Mouse (Mus musculus): ENCODE measurements around the gene Mnat1.
"Not testable (repeated sequence)": the region's sequence is repeated elsewhere in the genome, so short reads cannot be mapped to it uniquely, and the experiment has no call there.

The Mnat1 gene

GRCm38 (mm10) chr12:73147236-73147635 is 23.7 kb downstream of the Mnat1 start:
- peak; percentile 99 for DNase-seq (ENCODE audit: low read depth, low spot score)

GRCm38 (mm10) chr12:73151038-73151437 is 27.5 kb downstream of the Mnat1 start:
- DNase-seq (ENCODE audit: low read depth, low spot score): not testable (repeated sequence)

- no peak for DNase-seq (ENCODE audit: low read depth, low spot score)
Measured at GRCm38 (mm10) chr12:73154150-73154549, 30.6 kb downstream of the Mnat1 start.

DNA sequence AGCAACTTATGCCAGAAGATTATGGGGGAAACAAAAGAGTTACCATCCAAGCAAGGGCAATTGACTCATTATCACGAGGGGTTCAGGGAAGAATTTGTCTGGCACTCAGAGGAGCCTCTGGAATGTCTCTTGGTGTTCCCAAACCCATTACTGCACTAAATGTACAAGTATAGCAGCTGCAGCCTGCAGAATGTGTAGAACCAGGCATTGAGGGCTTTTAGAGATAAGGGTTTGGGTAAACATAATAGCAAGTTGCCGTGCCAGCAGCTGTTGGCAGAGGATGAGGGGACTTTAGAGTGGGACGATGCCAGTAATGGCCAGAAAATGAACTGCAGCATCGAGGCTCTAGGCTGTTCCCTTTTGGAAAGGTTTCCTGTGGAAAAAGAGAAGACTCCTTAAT is 36.8 kb downstream of the Mnat1 start:
- DNase-seq (ENCODE audit: low read depth, low spot score): peak; percentile 31

DNA sequence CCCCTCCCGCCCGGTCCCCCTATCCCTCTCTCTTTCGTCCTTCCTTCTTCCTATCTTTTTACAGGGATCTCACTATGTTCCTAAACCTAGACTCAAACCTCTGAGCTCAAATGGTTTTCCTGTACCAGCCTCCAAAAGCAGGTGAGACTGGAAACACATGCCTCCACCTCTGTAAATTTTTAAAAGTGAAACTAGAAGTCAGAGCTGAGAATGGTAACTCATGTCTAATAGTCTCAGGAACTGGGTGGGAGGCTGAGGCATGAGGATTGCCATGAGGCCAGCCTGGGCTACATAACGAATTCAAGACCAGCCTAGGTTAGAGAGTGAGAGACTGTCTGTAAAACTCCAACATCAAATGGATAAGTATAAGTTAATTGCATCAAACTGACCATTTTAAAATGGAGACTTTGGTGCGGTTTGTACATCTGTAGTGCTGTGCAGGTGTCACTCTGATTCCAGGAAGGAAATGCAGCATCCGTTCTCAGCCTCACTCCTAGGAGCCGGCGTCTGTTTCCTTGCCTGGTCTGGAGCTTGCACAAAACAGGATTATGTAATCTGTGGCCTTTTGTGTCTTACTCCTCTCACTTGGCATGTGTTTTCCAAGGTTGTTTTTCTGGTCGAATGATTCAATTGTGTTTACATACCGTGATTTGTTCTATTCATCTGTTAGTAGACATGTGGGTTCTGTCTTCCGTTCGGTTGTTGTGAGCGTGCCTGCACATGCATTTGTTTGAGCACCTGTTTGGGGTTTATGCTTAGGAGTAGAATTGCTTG is 39.1 kb downstream of the Mnat1 start:
- no peak for DNase-seq (ENCODE audit: low read depth, low spot score)

DNA sequence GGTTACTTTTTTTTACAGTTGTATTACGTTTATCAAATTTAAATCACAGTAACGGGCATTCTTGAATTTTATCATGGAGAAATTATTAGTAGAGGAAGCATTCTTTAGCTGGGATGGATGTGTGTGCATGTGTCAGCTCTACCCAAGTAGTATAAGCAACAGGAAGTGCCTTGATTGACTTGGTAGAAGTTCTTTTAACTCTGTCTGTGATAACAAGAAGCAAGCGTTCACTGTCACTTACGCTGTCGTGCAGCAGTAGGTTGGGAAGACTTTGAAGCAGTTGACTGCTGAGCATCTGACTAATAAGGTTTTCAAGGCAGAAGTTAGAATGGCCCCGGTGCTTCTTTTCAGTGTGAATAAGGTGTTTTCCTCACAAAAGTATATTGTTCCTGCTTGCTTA is 47.3 kb downstream of the Mnat1 start:
- DNase-seq (ENCODE audit: low read depth, low spot score): no peak

DNA sequence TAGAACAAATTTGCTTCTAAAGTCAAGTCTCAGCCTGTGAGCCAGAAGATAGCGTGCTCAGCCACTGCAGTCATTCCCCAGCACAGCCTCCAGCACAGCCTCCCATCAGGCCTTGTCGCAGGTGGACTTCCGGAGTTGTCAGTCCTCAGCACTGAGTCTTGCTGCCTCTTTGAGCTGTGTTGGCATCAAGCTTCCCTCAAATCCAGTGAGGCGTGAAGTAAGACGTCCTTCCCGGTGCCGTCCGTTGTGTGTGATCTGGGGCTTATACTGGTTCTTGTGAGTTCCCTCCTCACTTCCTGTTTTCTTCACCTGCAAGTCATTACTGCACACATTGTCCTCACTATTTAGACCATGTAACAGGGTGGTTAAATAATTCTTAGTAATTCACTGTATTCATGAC is 60.4 kb downstream of the Mnat1 start:
- no peak for DNase-seq (ENCODE audit: low read depth, low spot score)

GRCm38 (mm10) chr12:73197363-73197762 is 73.8 kb downstream of the Mnat1 start:
- no peak for DNase-seq (ENCODE audit: low read depth, low spot score)

DNA sequence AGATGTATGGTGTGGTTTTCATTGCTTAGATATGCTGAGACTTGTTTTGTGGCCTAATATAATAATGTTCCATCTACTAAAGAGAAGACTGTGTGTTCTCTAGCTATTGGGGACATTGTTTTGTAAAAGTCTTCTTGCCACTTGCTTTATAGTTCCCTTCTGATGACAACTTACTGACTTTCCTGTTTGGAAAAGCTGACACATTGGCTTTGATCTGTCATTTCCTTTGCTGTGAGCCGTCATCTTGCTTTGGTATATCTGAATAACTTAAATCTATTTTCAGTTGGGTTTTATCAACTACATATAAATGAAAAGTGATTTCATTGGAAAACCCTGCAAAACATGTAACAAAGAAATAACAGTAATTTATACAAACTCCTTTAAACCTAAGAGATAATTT is 74.9 kb downstream of the Mnat1 start:
- DNase-seq (ENCODE audit: low read depth, low spot score): no peak

GRCm38 (mm10) chr12:73199375-73199774 is 75.9 kb downstream of the Mnat1 start:
- DNase-seq (ENCODE audit: low read depth, low spot score): no peak

- peak; percentile 83 for DNase-seq (ENCODE audit: low read depth, low spot score)
Measured at GRCm38 (mm10) chr12:73201587-73201986, 78.1 kb downstream of the Mnat1 start.

GRCm38 (mm10) chr12:73205710-73206649 is 82.5 kb downstream of the Mnat1 start:
- DNase-seq (ENCODE audit: low read depth, low spot score): no peak

DNA sequence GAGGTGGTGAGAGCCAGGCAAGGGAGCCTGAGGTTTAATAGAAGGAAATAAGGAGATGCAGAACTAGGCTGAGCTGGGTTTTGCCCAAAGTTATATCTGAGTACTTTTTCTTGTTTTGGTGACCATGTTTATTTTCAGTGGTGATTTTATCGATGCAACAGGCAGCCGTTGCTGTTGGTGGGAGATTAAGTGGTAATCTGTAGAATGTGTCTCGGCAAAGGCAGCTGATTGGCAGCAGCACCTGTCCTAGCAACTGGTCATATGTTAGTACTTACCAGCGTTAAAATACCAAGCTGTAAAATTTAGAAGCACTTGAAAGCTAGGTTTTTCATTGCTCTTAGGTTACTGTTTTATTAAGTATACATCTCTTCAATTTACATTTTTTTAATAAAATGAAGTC is 83.5 kb downstream of the Mnat1 start:
- no peak for DNase-seq (ENCODE audit: low read depth, low spot score)

- no peak for DNase-seq (ENCODE audit: low read depth, low spot score)
Measured at GRCm38 (mm10) chr12:73207461-73207860, 83.9 kb downstream of the Mnat1 start.

DNA sequence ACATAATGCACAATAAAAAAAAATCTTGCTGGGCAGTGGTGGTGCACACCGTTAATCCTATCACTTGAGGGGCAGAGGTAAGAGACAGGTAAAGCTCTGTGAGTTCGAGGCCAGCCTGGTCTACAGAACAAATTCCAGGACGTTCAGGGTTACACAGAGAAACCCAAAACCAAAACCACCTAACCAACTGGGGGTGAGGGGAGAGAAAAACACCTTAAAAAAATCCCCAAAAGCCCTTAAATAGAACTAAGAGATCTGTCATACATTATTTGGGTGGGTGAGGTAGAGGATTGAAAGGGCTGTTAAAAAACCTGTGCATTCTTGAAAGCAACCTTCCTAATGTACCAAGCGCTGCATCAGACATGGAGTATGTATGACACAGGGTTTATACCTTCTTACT is 85.0 kb downstream of the Mnat1 start:
- no peak for DNase-seq (ENCODE audit: low read depth, low spot score)

DNA sequence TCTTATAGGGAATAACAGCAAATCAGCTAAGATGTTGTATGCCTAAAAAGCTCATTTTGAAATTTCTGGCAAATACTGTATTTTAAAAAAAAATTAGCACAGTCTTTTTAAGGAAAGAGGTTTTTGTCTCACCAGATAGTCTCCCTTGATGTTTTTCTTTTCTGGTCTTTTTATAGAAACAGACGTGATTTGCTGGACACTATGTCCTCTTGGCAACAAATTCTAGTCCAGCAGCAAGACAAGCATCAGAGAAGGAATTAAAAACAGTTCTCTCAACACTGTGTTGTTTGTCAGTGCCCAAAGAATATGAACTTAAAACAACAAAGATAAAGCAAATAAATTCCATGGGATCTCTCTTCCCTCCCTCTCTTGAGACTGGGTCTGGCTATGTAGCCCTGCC is 85.6 kb downstream of the Mnat1 start:
- DNase-seq (ENCODE audit: low read depth, low spot score): no peak

DNA sequence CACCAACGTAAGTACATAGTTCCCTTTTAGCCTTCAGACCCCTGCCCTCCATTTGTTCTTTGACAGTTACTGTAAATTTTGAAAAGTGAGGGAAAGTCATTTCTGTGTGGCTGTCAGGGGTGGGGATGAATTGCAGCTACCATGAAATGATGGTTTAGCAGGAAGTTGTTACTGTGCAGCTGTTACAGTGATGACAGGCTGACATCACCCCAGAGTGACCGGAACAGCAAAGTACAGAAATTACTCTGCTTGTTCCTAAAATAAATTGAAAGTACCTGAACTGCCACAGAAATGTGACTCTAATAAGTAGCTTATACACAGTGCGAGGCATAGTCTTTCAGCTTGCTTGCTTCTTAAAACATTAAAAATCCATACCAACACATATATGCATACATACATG is 86.9 kb downstream of the Mnat1 start:
- DNase-seq (ENCODE audit: low read depth, low spot score): peak; percentile 25

GRCm38 (mm10) chr12:73215773-73216172 is 92.3 kb downstream of the Mnat1 start:
- DNase-seq (ENCODE audit: low read depth, low spot score): no peak

GRCm38 (mm10) chr12:73218632-73219031 is 95.1 kb downstream of the Mnat1 start:
- no peak for DNase-seq (ENCODE audit: low read depth, low spot score)

DNA sequence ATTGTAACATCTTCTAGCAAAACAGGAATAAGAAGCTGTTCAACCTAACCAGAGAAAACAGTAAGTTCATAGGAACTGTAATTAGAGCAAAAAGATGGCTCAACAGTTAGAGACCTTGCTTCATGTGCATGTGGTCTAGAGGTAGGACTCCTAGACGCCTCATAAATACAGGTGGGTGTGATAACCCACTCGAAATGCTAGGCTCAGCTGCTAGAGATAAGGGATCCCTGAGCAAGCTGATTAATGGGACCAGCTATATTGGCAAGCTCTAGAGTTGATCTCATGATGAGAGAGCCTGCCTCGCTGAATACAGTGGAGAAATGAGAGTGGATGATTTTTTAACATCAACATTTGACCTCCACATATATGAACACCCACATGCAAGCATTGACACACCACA is 97.7 kb downstream of the Mnat1 start:
- no peak for DNase-seq (ENCODE audit: low read depth, low spot score)

- DNase-seq (ENCODE audit: low read depth, low spot score): no peak
Measured at GRCm38 (mm10) chr12:73223872-73224271, 100.4 kb downstream of the Mnat1 start.

DNA sequence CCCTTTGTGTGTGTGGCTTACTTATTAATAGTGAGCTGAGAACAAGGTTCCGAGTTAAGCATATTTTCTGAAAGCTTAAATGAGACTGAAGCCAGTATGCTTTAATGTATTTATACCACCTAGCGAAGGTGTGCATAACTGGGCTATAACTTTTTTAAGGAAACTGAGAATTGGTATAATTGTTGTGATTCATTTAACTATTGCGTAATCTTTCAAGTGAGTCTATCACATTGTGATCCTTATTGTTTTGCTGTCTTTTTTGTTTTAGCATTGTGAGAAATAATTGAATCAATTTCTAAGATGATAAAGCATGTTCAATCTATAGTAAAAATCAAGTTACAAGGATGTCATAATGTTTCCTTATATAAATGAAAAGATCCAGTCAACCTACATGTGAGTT is 104.9 kb downstream of the Mnat1 start:
- no peak for DNase-seq (ENCODE audit: low read depth, low spot score)

- peak; percentile 40 for DNase-seq (ENCODE audit: low read depth, low spot score)
Measured at GRCm38 (mm10) chr12:73230196-73230595, 106.7 kb downstream of the Mnat1 start.
